ENCODE assay signal across 15 mouse cellular contexts in genomic region chr1:151861334-151861995, GRCm38 (mm10).
DNase-seq lines count a peak whose midpoint lies in the region; ATAC-seq and TF ChIP-seq lines count a peak whose summit lies in the region.
"Had no signal": no experiment of that assay in that cellular context is flagged by ENCODE, and none has a peak within 500 bp of the region (broad histone marks: within the 10 kb centered on the region; RNA-seq: fewer than 3 reads in every experiment).

No protein-coding gene starts in this region.

- no peak overlapping the region for H3K9ac ChIP-seq in forebrain, postnatal 0 days
- H3K9ac ChIP-seq: heart, embryonic 13.5 days had no signal

- H3K27ac ChIP-seq in forebrain, postnatal 0 days (ENCODE audit: low read depth, low read length), result no peak overlapping the region
- H3K27ac ChIP-seq: heart, embryonic 13.5 days; macrophage had no signal

- no peak overlapping the region for H3K4me2 ChIP-seq in forebrain, postnatal 0 days (ENCODE audit: low read depth)
- H3K4me2 ChIP-seq: heart, embryonic 13.5 days had no signal

- ATAC-seq in forebrain, postnatal 0 days, result no peak
- ATAC-seq: intestine, embryonic 16.5 days had no signal

- no peaks in the 10 kb centered on the region for H3K4me1 ChIP-seq in forebrain, postnatal 0 days (ENCODE audit: insufficient read depth)

- no peaks in the 10 kb centered on the region for H3K36me3 ChIP-seq in forebrain, postnatal 0 days (ENCODE audit: insufficient read depth)
- H3K36me3 ChIP-seq: G1E; heart, embryonic 13.5 days had no signal

- no peak for TF ChIP-seq CTCF in forebrain, postnatal 0 days (IDR thresholded peaks at IDR 0.05; ENCODE audit: low read depth)

- DNase-seq in kidney, postnatal 4 days, result peak; percentile 30 to 38
- DNase-seq in kidney, postnatal 14 days, result no peak
- peak; percentile 24 for DNase-seq in thymus, postnatal 4 days
- no peak for DNase-seq in thymus, postnatal 25 days
- DNase-seq in ZHBTc4 (ENCODE audit: low read depth, low spot score), result peak; percentile 80
- DNase-seq in ovary, postnatal 36 days (ENCODE audit: low spot score), result no peak
- DNase-seq in forebrain, postnatal 0 days, result no peak
- DNase-seq: adrenal gland, postnatal 36 days; gastrocnemius, postnatal 25 days; right cerebral cortex, adult 18-20 months; thymus, adult 18-20 months had no signal

- WGBS in forebrain, postnatal 0 days, result 66% methylated on average over 20 of the region's 20 CpGs

- H3K4me3 ChIP-seq in forebrain, postnatal 0 days (ENCODE audit: low read depth, low read length), result no peak overlapping the region
- H3K4me3 ChIP-seq: heart, embryonic 13.5 days had no signal

- H3K27me3 ChIP-seq in forebrain, postnatal 0 days (ENCODE audit: insufficient read depth, low read length), result no peaks in the 10 kb centered on the region
- H3K27me3 ChIP-seq: heart, embryonic 13.5 days had no signal

- H3K9me3 ChIP-seq in forebrain, postnatal 0 days (ENCODE audit: low read length), result no peaks in the 10 kb centered on the region
- H3K9me3 ChIP-seq: heart, embryonic 13.5 days had no signal

Comparison
In these comparisons a context has a peak if more than half of its experiments do, and no peak if none do; other contexts are left out.
1. DNase-seq: peak in kidney, postnatal 4 days (2 of 2), thymus, postnatal 4 days (single experiment) and ZHBTc4 (single experiment); none in kidney, postnatal 14 days (single experiment), thymus, postnatal 25 days (single experiment), ovary, postnatal 36 days (single experiment) and forebrain, postnatal 0 days (single experiment).